Mouse (Mus musculus) right cerebral cortex, postnatal 10 days (tissue): ENCODE results near the gene Tigd3.
A peak's percentile ranks its signal among the peaks of the same experiment; 100 is the strongest.

ENCODE experiments used
- DNase-seq, 2 experiments: peaks; one replicate each; pipeline ENCODE4 v3.0.0; 2021; ENCODE audit warnings: low spot score in 2 of 2

Tigd3 gene

DNA sequence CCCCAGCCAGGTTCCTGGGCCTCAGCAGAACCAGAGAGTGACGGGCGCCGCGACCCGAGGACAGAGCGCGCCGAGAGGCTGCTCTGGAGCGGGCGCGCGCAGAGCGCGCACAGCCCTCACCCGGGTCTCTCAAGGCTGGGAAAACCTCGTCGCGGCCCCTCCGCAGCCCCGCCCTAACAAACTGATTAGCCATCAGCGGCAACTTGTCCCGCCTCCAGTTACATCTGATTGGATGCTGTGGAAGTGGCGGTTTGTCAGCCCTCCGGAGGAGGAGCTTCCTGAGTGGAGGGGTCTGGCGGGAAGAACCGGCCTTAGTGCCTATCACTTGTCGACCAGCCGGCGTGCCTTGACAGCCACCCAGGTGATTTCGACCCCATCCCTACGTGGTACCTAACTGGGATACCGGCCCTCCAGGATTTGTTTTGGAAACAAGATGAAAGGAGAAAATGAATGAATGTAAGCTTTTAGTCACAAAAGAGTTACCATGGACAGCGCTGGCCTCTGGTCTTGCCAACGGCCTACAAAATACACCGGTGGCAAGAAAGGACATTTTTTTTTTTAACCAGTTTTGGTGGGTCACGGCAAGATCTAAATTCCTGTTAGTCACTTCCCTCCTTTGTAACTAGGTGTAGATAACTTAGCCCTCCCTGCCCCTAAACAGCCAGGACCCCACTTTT, at the start of gene Tigd3:
Gene Tigd3, minus strand, starts transcription at position 148 of the 677 bp plus-strand sequence.
- DNase-seq, result peak; percentile 98

DNA sequence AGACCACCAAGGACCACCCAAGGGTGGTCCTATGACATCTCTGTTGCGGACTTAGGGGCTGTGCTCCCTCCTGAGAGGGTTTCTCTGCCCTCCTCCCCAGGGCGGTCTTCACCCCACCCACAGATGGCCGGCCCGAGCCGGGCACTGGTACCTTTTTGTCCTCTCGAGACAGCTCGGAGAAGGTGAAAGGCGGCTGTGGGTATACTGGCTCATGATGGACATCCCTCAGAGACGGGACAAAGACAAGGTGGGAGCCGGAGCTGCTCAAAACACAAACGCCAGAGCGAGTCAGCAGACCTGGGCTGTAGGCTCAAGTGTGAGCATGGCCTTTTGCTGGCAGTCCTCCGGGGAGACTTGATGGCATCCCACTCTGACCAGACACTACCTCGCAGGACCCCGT, 49.5 kb upstream of the Tigd3 start:
- no peak for DNase-seq

DNA sequence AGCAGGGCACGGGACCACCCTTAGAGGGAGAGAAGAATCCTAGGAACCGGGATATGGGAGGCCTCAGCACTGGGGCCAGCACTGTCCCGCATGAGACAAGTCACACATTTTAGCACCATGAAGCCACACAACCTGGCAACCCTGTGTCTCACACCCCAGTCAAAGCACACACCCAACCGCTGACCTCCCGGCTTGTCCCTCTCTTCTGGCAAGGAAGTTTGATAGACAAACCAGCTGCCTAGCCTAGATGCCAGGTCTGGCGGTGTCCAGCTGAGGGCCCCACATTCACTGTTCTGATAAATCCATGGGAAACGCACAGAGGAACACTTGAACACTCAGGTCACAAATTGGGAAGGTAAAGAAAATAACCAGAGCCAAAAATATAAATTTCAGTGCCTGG, 48.6 kb upstream of the Tigd3 start:
- no peak for DNase-seq

DNA sequence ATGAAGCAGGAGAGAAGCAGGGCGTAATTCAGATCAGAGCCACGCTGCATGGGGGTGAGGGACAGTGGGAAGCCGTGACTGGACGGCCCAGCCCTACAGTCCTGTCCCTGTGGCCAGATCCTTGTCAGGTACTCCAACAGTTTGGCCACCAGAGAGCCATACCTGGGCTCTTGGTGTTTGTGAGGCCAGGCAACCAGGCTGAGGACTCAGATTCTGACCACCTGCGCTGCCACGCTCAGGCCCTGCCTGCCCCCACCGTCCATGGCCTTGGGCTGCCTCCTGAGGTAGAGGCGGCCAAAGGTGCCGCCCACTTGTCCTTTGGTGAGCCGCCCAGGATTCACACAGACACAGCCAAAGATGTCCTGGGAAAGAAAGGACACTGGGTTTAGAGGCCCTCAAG, 46.7 kb upstream of the Tigd3 start:
- DNase-seq, result no peak

DNA sequence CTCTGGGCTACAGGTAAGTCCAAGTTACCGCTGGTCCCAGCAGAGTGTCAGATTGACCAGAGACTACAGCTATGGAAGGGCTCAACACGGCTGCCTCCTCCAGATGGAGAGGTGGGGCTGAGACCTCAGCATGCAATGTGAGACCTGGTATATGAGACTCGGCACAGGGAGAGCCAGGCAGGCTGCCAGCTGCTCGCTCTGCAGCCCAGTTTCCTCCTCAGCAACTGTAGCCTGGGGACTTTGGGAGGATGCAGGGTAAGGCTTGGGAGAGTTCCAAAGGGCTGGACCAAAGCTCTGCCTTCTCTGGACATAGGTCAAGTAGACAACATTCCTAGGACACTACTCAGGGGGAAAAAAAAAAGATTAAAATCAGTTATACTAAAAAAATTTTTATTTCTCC, 46.2 kb upstream of the Tigd3 start:
- peak; percentile 57 to 71 for DNase-seq

DNA sequence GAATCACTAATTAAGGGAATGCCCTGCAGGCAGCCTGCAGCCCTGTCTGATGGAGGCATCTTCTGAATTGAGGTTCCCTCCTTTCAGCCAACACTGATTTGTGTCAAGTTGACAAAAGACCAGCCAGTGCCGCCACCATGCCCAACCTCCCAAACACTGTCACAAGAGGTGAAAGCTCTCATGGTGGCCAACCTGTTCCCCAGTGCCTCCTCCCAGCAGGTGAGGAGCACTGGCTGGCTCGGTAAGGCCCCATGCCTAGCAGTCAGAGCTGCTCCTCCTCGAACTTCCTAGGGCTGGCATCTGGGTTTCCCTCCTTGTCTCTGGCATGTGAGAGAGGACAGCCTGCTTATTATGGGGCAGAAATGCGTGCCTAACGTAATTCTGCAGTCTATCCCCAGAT, 45.8 kb upstream of the Tigd3 start:
- DNase-seq, result no peak

DNA sequence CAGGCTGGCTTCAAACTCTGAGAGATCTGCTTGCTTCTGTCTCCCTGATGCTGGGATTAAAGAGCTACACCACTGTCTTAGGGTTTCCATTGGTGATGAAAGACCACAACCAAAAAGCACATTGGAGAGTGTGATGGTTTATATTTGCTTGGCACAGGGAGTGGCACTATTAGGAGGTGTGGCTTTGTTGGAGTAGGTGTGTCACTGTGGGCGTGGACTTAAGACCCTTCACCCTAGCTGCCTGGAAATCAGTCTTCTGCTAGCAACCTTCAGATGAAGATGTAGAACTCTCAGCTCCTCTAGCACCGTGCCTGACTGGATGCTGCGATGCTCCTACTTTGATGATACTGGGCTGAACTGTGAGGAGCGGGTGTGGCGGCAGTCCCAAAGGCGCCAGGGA, 44.6 kb upstream of the Tigd3 start:
- no peak for DNase-seq

DNA sequence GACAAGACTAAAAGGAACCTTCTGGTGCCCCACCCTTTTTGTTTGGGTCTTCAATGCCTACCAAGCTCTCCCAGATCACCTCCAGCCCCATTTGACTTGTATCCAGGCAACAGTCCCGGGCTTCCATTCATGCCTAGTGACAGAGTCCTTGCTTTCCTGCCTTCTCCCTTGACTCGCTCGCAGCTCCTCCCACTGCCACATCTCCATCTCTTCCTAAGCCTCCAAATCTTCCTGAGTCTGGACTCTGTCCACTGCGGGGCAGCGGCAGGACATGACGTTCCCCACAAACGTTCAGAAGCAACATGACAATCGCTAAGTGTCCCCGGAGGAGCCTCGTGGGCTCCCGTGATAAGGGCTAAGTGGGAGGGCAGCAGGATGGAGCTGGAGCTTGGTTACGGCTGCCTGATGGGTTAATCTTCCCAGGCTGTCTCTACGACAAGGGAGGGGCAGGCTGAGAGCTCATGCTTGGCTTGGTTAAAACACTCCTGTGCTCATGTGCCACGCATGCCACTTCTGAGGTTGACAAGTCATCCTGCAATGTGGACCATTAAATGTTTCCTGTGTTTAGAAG, 44.0 kb upstream of the Tigd3 start:
- DNase-seq, result no peak

DNA sequence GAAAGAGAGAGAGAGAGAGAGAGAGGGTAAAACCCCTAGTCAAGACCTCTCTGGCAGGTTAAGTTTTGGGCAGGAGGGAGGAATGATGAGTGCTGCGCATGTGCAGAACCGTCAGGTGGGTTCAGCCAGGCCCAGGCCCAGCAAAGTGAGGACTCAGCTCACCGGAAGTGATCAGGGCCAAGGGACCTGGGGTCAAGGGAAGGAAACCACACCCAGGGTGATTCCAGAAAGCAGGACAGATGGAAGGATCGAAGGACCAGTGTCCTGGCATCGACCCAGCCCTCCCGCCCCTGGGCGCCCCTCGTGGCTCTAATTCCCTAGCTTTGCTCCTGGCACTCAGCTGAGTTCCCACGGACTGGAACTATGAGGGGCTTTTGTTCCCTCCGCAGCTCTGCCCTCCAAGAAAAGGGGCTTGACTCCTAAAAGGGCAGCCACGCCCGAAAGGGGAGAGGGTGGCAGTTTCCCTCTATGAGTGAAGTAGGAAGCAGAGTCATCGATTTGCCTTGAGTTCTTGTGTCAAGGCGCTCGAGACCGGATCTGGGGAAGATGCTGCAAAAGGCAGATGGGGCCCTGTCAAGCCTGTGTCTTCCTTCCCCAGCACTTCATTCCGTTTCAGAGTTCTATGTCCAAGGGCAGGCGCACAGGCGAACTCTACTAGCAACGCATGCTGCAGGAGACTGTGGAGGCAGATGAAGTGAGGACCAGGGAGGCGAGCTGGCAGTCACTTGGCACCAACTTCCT, 43.3 kb upstream of the Tigd3 start:
- DNase-seq, result no peak

DNA sequence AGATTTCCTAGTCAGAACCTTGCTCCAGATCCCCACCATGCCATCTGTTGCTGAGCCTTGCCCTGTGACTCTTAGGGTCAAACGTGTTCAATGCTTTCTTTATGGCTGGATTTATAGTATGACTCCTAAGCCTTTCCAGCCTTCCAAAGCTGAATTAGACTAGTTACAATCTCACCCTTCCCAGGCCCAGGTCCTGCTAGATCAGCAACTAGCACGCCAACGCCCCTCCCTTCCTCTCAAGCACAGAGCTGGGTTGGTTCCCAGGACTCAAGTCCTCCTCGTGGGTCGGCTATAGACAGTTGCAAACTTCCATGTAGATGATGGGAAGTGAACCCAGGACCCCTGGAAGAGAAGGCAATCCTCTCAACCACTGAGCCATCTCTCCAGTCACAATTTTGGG, 41.7 kb upstream of the Tigd3 start:
- DNase-seq, result no peak

DNA sequence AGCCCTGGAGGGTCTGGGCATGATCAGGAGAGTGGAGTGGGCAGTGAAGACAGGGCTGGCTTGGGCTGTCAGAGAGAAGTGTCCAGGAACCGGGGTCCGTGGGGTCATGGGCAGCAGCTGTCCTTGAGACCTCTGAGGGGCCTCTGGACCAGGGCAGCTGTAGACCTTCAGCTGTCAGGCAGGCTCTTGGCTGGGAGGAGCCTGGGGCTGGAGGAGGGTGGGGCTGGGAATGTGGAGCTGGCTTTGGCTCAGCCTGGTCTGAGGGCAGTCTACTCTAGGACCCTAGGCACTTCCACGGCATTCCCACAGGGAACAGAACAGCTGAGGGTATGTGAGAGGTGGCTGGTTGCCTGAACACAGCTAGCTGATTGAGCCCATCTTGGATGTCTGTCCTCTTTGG, 41.3 kb upstream of the Tigd3 start:
- no peak for DNase-seq

DNA sequence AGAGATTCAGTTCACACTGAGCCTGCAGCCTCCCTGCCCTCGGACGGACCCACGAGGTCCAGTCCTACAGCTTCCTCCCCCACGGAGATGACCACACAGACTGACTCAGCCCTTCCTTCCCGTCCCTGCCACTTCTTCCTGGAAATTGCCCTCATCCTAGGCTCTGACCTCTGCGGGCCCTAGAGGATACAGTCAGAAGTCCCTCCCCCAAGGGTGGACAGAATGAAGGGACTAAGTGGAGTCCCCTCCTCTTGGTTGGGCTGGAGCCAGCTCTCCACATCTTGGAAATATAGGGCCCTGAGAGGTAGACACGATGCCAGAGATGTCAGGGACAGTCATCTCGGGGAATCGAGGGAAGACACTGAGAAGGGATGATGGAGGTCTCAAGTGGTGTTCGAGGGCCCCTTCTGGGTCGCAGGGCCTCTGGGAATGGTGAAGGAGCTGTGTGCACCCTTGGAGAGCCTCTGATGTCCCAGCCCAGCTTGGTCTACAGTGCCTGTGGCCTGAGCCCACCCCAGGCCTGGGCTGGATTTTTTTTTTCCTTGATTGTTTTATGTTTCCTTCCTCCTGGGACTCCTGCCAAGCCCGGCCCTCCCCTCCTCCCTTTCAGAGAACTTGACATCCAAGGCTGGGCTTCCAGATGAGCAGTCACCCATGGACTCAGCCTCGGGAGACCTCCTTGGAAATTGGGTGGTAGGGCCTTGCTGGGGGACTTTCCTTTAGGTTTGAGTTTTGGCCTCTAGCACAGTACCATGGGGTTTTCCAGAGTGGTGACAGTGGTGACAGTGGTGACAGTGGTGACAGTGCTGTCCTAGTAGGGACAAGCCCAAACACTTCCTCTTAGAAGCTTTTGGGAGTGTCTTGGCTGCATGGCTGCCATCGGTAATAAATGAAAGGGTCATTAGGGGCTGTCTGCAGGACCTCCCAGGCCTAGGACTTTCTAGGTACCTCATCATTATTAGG, 36.0 kb upstream of the Tigd3 start:
- DNase-seq, result no peak

DNA sequence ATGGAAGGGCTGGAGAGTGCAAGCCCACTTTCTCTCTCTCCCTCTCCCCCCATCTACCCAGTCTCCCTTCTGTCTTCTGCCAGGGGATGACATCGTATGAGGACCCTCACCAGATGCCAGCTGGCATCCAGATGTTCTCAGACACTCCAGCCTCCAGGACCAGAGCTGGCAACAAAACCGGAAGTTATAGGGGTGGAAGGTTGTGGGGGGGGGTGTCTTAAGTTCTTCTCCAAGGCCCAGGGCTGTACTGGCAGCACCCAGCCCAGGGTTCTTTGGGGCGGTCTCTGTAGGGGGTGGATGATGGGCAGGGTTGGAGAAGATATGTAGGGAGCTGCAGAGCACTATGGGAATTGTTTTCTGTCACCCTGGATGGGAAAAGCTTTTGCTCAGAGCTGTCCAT, 34.6 kb upstream of the Tigd3 start:
- DNase-seq, result no peak

DNA sequence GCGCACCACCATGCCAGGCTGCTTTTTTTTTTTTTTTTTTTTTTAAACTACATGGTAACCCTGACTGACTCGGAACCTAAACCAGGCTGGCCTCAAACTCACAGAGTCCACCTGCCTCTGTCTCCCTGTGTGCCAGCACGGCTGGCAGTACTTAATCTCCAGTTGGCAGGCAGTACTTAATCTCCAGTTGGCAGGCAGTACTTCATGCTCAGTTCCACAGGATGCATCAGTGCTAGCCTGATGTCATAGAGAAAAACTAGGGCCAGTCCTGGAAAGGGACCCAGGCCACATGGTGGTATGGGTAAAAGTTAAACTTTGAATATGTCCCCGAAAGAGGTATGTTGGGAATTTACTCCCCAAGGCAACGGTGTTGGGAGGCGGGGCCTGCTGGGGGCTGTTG, 34.2 kb upstream of the Tigd3 start:
- DNase-seq, result no peak

DNA sequence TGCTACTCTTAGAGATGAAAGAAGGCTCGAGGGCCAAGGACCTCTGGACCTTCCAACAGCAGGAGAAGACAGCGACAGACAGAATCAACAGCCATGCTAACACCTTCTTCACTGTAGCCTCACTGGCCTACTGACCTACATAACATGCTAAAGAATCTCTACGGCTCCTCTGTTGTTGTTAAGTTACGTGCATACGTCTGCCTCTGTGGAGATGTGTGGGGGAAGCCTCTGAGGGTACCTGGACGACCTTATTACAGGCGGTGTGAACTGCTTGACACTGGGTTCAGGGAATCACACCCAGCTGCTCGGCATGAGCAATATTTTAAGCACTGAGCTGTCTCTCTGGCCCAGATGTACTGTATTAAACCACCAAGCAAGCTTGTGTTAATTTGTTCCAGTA, 33.6 kb upstream of the Tigd3 start:
- DNase-seq, result no peak

DNA sequence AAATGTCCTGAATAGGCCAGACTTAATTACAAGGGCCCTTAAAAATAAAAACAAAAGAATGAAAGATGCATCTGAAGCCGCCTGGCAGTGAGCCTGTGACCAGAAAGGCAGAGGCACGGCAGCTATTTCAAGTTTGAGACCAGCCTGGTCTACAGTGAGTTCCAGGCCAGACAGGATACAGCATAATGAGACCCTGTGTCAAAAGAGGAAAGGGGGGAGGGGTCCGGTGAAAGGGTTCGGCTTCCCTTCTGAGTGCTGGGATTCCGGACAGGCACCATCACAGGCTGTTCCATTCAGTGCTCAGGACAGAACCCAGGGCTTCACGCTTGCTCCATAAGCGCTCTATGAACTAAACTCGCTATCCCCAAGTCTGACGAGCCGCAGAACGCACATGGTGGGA, 33.1 kb upstream of the Tigd3 start:
- DNase-seq, result no peak

DNA sequence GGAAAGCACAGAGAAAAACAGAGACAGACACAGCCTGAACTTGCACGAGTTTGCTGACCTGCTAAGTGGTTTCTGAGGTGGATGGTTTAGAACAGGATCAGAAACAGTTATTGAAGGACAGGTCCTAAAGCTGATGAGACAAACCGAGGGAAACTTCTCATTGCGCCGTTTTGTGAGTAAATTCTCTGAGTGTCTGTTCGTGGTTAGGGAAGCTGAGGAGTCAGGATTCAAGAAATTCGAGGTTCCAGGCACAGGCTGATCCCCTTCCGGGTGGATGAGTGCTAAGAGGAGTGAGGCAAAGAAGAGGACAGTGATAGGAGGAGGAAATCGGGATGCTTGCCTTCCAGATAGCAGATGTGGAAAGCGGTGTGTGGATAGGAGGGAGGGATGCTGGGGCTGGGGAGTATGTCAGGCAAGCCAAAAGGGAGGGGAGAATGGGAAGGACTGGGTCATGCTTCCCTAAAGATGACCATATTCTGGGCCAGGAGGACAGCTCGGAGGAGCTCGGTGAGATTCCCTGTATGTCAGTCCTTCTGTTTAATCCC, 31.4 kb upstream of the Tigd3 start:
- no peak for DNase-seq

DNA sequence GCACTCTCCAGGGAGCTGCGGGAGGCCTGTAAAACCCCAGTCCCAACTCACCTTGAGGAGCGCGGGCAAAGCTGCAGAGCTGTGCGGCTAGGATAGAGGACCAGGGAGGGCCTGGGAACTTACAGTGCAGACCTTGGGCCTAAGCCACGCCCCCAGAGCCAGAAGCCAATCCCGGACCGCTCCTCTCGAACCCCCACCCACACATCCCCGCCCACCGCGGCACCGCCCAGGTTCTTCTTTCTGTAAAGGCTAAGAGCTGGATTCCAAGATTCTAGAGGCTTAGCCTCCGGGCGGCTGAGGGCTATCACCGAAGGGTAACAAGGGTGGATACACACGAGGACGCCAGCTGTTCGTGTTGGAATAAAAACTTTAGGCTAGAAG, 30.8 kb upstream of the Tigd3 start, which contains the start of gene Cdc42ep2:
Gene Cdc42ep2, minus strand, starts transcription at position 104 of the 381 bp plus-strand sequence.
- DNase-seq, result peak; percentile 95 to 96

DNA sequence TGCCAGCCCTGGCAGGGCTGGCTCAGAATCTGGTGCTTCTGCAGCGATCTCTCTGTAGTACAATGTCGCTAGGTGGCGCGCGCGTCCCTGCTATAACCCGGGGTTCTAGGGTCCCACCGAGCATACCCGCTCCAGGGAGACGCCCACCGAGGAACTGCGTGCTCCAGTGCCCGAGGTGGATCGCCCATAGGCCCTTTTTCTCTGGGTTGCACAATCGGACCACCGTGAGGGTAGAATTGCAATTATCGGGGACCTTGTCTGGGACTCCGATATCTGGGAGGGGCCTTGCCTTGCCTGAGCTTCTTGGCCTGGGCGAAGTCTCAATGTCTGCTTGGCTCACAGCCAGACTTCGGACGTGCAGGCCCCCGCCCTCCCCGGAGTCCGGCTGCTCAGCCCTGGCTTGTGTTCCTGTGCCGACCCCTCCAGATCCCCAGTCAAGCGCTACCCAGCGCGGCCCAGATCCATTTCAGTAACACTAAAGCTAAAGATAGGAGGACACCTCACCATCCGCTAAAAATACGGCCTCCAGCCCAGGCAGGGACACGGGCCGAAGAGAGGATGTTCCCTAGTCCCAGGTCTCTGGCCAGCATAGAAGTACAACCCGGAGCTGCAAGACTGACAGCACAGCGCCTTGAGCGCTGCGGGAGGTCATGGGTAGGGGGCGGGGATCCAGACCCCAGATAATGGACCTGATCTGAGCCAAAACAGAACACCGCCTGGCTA, 30.2 kb upstream of the Tigd3 start:
- DNase-seq, result peak; percentile 92 to 95

DNA sequence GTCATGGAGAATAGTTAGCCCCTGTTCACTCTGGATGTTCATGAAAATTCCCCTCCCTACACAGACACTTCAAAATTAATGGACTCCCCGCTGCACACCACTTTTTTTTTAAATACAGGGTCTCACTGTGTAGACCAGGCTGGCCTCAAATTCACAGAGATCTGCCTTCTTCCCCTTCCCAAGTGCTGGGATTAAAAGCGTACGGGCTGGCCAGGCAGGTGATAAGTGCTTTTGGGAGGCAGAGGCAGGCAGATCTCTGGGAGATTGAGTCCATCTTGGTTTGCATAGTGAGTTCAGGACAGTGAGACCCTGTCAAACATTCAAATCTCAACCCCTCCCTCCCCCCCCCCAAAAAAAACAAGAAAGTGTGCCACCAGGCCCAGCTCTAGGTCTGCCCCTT, 29.0 kb upstream of the Tigd3 start:
- no peak for DNase-seq
